Mouse (Mus musculus): ENCODE measurements around the gene Becn1.

Becn1 gene

GRCm38 (mm10) chr11:101315082-101315650 lies 13.1 kb upstream of the Becn1 start:
- DNase-seq = no peak

- DNase-seq = no peak
Measured at GRCm38 (mm10) chr11:101314567-101314966, 12.5 kb upstream of the Becn1 start.

GRCm38 (mm10) chr11:101312150-101312549 lies 10.1 kb upstream of the Becn1 start:
- no peak for DNase-seq

- no peak for DNase-seq
Measured at GRCm38 (mm10) chr11:101311083-101311482, 9.0 kb upstream of the Becn1 start.

- DNase-seq = no peak
Measured at GRCm38 (mm10) chr11:101307744-101308143, 5.7 kb upstream of the Becn1 start.

GRCm38 (mm10) chr11:101301299-101302003 lies 635 bp downstream of the Becn1 start:
- no peak for DNase-seq

GRCm38 (mm10) chr11:101300881-101301280 lies 1.2 kb downstream of the Becn1 start:
- no peak for DNase-seq

- no peak for DNase-seq
Measured at GRCm38 (mm10) chr11:101295191-101295590, 6.9 kb downstream of the Becn1 start.

GRCm38 (mm10) chr11:101291231-101291630 lies 10.9 kb downstream of the Becn1 start:
- no peak for DNase-seq

- no peak for DNase-seq
Measured at GRCm38 (mm10) chr11:101287306-101287705, 14.8 kb downstream of the Becn1 start.

GRCm38 (mm10) chr11:101283805-101284204 lies 18.3 kb downstream of the Becn1 start:
- DNase-seq = no peak

GRCm38 (mm10) chr11:101282896-101283295 lies 19.2 kb downstream of the Becn1 start:
- DNase-seq = no peak

GRCm38 (mm10) chr11:101280837-101281236 lies 21.2 kb downstream of the Becn1 start:
- DNase-seq = no peak

GRCm38 (mm10) chr11:101279193-101279569 lies 22.9 kb downstream of the Becn1 start:
- DNase-seq = no peak

GRCm38 (mm10) chr11:101278223-101279192 lies 23.6 kb downstream of the Becn1 start, which contains the start of the genes Cntd1 and Coa3:
Gene Cntd1 (plus strand): TSS chr11:101279012.
Gene Coa3 (minus strand): TSS chr11:101279114.
- peak; percentile 81 to 94 for DNase-seq

GRCm38 (mm10) chr11:101277381-101278222 lies 24.5 kb downstream of the Becn1 start:
- no peak for DNase-seq

GRCm38 (mm10) chr11:101276319-101277070 lies 25.6 kb downstream of the Becn1 start:
- DNase-seq = no peak

GRCm38 (mm10) chr11:101275309-101275708 lies 26.8 kb downstream of the Becn1 start:
- no peak for DNase-seq

- DNase-seq = no peak
Measured at GRCm38 (mm10) chr11:101272446-101272845, 29.6 kb downstream of the Becn1 start.

- DNase-seq = no peak
Measured at GRCm38 (mm10) chr11:101269577-101270116, 32.4 kb downstream of the Becn1 start.

GRCm38 (mm10) chr11:101265906-101266305 lies 36.2 kb downstream of the Becn1 start:
- DNase-seq = no peak
